Mouse (Mus musculus): ENCODE results near the gene Trim41.
"Not testable (repeated sequence)": the region's sequence is repeated elsewhere in the genome, so short reads cannot be mapped to it uniquely, and the experiment has no call there.

The Trim41 gene

DNA sequence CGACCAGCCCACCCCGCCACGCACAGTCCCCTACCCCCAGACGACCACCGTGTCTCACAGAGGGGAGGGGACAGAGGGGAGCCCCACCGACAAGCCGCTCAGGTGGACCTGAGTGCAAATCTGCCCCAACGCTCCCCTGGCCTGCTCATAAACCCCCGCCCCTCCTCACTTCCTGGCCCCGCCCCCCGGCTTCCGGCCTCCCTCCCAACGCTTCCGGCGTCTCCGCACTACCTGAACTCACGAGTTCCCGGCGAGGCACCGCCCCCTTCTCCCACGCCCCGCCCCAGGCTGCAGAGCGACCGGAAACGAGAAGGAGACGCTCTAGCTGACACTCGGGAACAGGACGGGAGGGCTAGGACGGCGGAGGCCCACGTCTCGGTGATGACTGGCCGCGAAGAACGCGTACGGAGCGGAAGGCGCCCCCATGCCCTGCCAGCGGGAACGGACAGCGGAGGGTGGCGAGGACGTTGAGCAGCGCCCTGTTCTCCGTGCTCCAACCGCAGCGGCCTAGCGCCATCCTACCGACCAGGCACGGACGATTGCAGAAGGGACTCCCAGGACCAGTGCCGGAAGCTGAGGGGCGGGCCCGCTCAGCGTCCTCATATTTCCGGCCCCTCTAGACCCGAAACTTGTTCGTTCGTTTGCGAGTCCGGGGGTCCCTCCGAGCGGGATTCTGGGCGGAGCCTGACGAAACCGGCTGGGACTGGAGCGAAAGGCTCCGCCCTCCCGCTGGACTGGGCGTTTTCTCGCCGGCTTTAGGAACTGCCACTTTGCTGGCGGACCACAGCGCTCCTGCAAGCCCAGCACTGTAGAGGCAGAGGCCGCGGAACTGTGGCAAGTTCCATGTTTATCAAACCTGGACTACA lies at the start of gene Trim41:
Trim41 (minus strand) TSS at position 554 of the 866 bp plus-strand sequence.
- DNase-seq (ENCODE audit: low spot score): peak; percentile 99

DNA sequence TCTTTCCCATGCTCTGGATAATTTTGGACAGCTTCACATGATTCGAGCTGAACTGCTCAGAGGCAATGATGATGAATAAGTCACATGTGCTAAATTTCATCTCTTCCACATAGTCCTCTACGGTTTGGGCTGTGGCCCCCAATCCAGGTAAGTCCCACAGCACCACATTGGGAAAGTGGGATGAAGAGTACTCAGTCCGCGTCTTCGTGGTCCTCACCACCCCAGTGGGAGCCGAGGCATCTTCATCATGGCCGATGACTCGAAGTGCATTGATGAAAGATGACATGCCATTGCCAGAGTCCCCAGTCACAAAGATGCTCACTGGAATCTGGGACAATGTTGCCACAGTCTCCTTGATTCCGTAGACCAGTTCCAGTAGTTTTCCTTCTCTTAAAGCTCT lies 49.3 kb upstream of the Trim41 start:
- DNase-seq (ENCODE audit: low spot score): no peak

DNA sequence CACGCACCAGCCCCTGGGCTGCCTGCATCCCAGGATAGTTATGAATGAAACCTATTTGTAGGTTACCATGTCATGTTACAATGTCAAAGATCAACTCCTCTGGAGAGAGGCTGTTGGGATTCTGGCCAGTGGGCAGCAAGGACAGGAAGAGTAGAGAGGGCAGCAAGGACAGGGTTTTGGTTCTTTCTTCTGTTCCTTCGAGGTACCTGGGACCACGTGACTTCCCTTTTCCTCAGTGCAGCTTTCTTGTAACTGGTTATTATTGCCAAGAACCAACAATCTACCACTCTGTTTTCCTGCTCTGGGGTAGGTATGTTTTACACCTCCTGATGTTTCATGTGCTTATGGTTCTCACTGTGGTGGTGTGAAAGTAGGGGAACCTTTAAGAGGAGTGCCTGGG lies 46.7 kb upstream of the Trim41 start:
- DNase-seq (ENCODE audit: low spot score): no peak

DNA sequence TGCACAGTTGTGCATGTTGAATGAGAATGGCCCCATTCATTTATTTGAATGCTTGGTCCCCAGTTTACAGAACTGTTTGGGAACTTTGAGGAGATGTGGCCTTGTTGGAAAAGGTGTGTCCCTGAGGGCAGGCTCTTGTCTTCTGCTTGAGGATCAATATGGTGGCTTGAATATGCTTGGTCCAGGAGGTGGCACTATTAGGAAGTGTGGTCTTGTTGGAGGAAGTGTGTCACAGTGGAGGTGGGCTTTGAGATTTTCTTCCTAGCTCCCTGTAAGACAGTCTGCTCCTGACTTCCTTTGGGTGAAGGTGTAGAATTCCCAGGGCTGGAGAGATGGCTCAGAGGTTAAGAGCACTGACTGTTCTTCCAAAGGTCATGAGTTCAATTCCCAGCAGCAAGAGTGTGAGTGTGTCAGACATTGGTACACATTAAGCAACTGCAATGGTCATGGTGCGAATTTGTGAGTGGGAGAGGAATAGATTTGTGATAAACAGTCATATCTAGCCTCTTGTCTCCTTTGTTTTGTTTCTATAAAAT lies 45.7 kb upstream of the Trim41 start:
- DNase-seq (ENCODE audit: low spot score): no peak

DNA sequence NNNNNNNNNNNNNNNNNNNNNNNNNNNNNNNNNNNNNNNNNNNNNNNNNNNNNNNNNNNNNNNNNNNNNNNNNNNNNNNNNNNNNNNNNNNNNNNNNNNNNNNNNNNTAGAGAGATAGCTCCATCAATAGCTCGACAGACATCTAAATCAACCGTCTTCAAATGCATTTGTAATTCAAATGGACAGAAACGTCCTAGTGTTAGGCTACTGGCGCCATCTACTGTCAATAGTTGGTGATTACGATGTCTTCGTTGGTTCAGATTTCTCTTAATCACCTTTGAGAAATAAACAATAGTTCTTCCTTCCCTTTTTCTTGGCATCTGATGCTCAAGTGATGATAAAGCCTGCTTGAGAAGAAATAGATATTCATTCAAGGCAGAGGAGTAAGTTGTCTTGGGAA lies 41.9 kb upstream of the Trim41 start:
- peak; percentile 70 for DNase-seq (ENCODE audit: low spot score)

DNA sequence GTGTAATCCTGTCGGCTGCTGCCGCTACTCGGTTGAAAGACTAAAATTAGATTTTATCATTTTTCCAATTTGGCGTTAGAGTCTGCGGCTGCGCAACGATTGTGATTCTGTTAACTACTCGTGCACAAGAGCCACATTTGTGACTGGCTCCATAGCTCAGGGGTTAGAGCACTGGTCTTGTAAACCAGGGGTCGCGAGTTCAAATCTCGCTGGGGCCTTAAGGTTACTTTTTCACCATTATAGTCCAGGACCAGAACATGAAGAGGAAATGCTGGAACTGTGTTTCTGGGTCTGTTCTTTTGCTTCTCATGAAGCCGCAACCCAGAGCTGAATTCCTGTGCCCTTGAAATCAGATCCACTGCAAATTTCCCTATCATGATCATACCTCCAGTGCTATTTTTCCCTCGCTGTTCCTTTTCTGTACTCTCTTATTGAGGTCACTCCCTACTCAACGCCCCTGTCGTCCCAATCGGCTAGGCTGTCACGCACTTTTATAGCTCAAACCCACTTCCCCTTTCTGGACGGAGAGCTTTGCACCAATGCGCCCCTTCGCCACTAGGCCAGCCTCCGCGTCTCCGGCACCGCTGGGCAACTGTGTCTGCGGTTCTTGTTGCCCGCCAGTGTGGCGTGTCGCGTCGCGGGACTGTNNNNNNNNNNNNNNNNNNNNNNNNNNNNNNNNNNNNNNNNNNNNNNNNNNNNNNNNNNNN lies 36.5 kb upstream of the Trim41 start:
- DNase-seq (ENCODE audit: low spot score): peak; percentile 88

DNA sequence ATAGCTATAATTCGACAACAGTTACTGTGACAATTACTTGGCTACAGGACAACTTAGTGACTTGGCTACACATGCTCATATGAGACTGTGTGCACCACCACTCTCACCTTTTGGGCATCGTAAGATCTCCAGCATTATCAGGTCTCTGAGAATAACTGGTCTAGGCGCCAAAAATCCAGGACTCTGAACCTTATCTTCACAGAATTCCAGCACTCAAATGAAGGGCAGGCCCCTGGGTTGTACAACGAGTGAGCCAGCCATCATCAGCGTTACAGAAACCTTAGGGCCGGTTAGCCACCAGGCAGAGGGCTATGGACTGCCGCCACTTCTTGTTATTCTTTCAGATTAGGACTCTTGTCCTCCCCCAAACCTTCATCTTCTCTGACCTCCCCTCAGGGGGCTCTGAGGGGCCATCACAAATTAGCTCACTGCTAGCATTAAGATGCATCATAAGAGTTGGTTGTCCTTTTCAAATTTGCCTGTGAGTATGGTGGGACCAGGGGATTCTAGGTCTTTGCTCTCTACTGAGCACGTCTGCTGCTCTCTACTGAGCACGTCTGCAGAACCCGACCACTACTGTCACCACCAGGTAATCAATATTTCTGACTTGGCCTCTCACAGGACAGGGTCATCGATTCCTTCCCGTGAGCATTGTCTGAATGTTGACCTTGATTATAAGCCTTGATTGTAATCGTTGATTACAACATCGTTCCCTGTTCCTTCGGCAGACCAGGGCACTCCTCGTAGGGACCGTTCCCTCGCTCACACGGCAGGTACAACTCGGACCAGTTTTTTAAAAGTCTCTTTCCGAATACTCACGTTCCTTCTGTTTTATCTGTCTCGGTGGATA lies 35.7 kb upstream of the Trim41 start:
- DNase-seq (ENCODE audit: low spot score): no peak

DNA sequence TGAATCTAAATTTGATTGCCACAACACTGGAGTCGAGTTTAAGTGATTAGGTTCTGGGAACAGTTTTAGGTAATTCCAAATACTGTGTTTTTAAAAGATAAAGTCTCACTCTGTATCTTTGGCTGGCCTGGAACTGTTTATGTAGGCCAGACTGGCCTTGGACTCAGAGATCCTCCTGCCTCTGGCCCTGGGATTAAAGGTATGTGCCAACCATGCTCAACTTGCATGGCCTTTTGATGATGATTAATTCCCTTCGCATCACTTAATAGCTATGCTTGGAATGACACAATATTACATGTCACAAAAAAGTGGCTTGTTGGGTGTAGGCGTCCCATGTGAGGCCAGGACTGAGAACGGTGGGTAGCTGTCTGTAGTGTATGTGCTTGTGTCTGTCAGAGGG lies 35.0 kb upstream of the Trim41 start:
- no peak for DNase-seq (ENCODE audit: low spot score)

DNA sequence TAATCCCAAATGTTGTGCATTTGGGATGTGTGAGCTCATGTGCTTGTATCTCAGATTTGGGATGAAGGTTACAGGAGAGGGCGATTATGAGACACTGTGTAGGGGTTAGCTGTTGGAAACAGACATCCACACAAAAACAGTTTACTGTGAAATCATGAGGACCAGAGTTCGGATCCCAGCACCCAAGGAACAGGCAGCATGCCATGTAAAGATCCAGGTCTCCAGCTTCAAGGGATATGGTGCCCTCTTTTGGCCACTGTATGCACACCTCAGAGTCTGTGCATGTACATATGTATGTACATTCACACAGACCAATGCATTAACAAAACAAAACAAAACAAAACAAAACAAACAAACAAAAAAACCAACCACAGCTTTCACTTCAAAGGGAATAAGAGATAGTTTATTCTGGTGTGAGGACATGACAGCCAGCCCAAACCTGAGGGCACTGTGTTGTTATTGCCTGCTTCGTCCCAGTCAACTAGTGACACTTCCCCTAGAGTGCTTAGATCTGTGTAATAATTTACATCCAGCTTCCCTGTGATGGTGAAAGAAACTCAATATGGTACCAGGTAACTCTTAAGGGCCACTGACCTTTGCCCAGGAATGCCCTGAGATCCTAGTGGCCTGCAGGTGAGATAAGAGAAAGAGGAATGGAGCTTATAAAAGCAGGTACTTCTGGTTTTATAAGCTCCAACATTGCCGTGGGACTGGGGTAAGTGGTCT lies 34.3 kb upstream of the Trim41 start:
- DNase-seq (ENCODE audit: low spot score): no peak

DNA sequence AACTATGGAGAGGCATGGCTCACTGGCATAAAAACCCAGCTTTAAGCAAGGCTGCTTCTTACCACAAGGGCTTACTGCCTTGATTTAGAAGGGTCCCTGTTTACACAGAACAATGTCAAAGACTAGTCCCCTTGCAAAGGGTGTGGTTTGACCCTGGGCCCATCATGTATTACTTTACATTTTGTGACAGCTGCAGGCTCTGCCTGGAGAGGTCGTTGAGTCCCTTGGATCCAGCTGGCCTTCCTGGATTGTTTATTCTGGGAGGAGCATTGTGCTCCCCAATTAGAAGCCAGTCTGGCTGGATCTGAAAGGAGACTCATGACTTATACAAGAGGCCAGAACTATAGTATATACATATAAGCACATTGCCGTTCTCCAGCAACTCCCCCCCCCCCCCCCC lies 33.1 kb upstream of the Trim41 start:
- no peak for DNase-seq (ENCODE audit: low spot score)

DNA sequence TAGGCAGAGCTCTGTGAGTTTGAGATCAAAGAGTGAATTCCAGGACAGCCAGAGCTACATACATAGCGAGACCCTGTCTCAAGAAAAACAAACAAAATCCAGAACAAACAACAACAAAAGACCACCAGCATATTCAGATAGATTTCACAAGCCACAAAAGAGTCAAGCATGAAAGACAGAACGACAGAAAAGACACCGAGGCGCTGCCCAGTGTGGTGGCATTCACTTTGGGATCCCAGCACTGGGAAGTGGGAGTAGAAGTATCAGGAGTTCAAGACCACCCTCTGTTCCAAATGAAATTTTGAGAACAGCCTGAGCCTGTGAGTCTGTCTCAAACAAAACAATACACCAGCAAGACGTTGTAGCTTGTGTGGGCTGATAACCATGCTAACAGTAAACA lies 29.7 kb upstream of the Trim41 start:
- no peak for DNase-seq (ENCODE audit: low spot score)

DNA sequence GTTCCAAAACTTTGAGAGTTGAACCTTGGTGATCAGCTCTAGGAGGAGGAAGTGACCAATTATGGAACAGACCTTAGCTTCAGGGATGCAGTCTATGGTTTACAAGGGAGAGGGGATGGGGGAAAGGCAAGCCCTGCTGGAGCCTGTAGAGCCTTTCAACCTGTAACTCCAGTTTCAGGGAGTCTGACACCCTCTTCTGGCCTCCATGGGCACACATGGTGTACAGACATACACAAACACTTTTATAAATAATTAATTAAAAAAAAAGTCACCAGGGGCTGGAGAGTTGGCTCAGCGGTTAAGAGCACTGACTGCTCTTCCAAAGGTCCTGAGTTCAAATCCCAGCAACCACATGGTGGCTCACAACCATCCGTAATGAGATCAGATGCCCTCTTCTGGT lies 29.2 kb upstream of the Trim41 start:
- not testable (repeated sequence) for DNase-seq (ENCODE audit: low spot score)

DNA sequence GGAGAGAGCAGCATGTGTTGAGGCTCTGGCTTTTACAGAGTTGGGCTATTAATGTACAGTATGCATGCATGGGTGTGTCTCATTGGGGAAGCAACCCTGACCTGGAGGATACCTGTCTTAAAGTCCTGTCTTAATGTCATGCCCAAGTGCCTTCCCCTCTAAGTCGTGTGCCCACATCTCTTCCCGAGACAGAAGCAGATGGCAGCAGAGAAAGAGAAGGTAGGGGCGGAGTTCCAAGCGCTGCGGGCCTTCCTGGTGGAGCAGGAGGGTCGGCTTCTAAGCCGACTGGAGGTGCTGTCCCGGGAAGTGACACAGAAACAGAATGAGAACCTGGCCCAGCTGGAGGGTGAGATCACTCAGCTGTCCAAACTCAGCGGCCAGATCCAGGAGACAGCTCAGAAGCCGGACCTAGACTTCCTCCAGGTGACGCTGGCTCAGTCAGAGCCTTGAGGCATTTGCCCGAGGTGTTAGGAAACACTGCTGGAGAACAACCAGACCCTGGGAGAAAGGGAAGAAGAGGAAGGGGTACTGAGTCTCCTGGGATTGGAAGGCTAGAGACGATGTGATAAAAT lies 28.2 kb upstream of the Trim41 start:
- no peak for DNase-seq (ENCODE audit: low spot score)

DNA sequence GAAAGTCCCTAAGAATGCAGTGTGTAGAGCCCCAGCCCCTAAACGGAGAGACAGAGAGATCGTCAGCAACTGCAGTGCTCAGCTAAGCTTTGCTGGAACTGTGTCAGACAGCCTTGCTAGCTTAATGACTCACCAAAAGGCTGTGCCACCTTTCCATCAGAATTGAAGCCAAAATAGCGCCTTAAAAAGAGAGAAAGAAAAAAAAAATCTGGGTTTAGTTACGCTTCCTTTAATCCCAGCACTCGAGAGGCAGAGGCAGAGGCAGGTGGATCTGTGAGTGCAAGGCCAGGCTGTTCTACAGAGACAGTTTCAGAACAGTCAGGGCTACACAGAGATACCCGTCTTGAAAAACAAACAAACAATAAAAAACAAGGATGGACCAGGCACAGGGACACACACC lies 27.2 kb upstream of the Trim41 start:
- no peak for DNase-seq (ENCODE audit: low spot score)

DNA sequence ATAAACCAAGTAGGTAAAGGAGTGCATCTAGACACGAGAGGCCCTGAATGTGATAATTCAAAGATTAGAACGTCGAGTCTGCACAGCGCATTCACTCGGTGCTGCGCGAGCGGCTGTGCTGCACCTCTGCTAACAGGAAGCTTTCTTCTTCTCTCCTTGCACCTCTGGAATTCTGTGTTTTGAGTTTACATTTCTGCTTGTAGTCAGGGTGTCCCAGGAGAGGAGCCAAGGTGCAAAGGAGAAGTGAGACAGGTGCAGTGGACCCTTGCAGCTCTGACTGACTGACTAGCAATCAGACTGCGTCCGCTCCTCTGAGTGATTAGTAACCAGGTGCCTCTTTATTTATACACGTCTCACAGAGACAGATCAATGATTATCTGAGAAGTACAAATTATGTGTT lies 26.0 kb upstream of the Trim41 start:
- DNase-seq (ENCODE audit: low spot score): no peak

DNA sequence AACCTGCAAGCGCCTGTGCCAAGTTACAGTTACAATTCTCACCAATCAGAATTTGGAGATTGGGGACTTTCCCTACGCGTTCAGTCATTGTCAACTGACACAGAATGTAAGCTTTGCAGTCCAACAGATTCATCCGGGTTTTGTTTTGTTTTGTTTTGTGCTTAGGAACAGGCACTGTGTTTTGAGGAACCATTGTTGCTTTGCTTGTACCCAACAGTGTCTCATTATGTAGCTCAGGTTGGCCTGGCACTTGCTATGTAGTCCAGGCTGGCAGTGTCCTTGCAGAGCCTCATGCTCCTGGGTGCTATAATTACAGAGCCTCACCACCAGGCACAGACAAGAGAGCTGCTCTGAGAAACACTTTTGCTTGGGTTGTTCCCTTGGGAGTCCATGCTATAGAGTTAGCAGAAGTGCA lies 25.2 kb upstream of the Trim41 start:
- DNase-seq (ENCODE audit: low spot score): no peak

DNA sequence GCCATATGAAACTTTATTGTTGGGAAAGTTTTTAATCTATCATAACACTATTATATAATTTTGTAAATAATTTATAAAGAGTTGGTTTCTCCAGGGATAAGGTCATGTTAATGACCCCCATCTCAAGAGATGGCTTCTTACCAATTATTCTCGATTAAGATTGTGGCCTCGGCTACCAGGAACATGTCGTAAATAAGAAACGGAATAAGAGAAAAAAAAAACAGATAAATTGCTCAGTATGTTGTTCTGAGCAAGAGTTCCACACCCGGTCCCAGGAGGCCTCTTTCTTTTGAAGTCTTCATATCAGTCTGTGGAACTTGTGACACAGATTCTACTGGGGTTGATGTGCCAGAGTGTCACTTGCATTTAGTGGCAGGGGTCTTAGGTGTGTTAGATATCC lies 24.1 kb upstream of the Trim41 start:
- DNase-seq (ENCODE audit: low spot score): no peak

DNA sequence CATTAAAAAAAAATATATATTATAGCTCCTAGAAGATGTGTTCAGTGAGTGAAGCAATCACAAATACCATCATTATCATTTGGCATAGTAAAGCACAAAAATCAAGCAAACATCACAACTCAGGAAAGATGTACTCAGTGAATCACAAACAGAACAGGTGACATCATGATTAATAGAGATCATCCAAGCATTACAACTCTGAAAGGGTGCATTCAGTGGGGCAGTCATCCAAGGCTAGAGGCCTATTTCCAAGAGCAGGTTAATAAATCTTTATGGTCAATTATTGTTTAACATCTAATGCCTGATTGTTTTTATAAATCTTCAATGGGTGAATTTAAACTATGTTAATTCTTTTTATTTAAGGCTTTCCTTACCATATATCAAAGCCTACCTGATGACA lies 23.7 kb upstream of the Trim41 start:
- no peak for DNase-seq (ENCODE audit: low spot score)

DNA sequence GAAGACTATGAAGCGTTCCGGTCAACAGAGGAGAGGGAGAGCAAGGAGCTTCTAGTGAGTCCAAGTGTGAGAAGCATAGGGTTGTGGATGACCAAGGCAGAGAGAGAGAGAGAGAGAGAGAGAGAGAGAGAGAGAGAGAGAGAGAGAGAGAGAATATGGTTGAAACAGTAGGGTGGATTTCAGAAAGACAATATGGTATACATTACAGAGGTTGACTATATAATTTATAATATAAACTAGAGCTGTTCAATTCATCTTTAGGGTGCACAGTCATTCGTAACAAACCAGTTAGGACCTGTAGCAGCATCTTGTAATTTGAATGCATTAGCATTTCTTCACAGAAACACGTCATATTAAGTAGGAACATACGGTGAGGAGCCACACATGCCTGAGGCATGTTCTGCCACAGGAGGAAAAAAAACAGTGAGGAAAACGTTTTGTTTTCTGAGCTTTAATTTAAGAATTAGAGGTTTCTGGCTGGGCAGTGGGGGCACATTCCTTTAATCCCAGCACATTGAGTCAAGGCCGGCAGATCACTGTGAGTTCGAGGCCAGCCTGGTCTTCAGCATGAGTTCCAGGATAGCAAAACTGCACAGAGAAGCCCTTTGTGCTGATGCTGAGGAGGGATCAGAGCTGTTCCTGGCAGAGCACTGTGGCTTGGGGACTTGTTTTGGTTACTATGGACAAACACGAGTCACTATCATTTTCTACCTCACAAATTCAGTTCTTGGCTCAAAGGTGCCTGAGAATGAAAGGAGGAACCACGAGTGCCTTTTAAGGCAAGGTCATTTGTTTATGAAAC lies 21.9 kb upstream of the Trim41 start:
- DNase-seq (ENCODE audit: low spot score): no peak

DNA sequence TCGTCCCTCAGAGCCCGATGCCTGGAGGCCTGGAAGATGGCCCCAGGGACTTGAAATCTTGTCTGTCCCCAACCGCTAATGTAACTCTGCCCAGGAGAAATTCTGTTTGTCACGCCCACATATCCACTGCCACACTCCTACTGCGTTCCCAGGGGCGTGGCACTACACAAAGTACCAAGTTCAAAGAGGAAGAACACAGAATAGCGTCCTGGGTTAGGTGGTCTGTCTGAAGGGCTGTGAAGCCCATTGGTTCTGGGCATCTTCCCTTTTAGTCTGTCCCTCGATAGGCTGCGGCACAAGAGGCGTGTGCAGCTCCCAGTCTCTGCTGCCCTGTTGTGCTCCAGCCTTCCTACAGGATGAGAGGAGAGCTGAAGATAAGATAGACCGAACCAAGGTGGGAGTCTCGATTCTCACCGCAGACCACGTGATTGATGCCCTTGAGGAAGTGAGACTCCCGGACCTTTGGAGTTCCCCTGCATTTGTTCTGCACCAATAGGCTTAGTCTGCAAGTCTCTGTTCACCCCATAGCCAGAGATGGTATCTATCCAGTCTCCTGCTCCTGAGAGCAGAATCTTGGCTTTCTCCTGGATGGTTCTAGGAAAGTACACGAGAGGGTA lies 21.1 kb upstream of the Trim41 start:
- no peak for DNase-seq (ENCODE audit: low spot score)

Data from urinary bladder, postnatal 14 days (tissue).